Mouse (Mus musculus) gastrocnemius, postnatal 14 days (tissue): ENCODE results near the gene Pld4. TPM values are rescaled to one million over a fixed set of nuclear protein-coding genes. Genes with fewer than 3 reads are reported as not detected.

Source experiments
- DNase-seq: peaks from one replicate; pipeline ENCODE4 v3.0.0; 2021; ENCODE audit warnings: mixed read lengths
- intact Hi-C: fragments of 180-260 bp; cut with DNase I; formaldehyde crosslinking; loops from one replicate; pipeline ENCODE4 v1.15.1; 2025; ENCODE audit warnings: low total_unique reads
- total RNA-seq, 2 experiments: library from RNA; stranded (reverse); gene quantifications; 2 replicates each; pipeline ENCODE4 v1.2.3; 2021

The Pld4 gene
- total RNA-seq, 2 experiments from 2014 or later, result 3.2 to 4.1 TPM

DNA sequence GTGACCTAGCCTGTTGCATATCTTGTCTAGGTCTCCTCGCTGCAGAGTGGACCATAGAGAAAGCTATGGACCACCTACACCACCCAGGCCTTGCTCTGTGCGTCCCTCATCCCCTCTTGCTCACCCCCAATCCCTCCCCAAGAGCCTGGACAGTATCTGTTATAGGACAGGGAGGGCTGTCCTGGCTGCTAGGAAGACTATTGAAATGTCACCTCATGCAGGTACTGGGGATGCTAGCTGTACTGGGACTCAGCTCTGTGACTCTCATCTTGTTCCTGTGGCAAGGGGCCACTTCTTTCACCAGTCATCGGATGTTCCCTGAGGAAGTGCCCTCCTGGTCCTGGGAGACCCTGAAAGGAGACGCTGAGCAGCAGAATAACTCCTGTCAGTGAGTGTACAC lies 2.7 kb downstream of the Pld4 start:
- DNase-seq, result peak; percentile 2
- intact Hi-C loops, result no loop called here

DNA sequence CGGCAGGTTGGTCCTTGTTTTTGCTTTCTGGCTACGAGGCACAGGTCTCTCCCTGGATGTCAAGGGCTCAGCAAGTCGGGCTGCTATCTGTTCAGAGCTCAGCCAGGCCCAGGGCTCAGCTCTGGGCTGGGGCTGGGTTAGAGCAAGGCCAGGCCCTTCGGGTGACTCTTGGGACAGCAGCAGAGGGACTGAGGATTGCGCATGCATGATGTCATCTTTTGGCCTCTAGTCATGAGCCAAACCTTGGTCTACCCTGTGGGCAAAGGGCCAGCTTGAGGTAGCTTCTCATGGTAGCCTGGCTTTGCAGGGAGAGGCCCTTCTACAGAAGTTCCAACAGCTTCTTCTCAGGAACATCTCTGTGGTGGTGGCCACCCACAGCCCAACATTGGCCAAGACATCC lies 3.7 kb downstream of the Pld4 start:
- peak; percentile 2 for DNase-seq
- intact Hi-C loops, result no loop called here

DNA sequence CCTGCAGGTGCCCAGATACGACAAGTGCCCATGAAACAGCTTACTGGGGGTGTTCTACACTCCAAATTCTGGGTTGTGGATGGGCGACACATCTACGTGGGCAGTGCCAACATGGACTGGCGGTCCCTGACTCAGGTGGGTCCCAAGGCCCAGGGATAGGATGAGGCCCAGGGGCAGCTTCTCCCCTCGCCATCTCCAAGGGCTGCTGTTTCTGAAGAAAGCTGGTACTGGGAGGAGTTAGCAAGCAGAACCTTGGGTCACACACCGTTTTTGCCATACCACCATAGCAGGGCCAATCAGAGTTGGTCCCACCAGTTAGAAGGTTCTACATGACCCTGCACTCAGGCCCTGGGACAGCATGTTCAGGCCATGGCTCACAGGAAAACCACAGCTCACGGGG lies 4.5 kb downstream of the Pld4 start:
- peak; percentile 2 for DNase-seq
- intact Hi-C loops, result no loop called here

DNA sequence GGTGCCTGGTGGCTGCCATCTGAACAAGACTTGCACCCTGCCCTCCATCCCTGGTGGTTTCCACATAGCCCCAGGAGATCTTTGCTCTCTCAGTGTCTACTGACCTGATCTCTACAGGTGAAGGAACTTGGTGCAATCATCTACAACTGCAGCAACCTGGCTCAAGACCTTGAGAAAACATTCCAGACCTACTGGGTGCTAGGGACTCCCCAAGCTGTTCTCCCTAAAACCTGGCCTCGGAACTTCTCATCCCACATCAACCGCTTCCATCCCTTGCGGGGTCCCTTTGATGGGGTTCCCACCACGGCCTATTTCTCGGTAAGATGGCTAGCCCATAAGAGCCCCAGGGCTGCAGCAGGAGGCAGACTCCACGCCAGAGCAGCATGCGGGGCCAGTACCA lies 6.1 kb downstream of the Pld4 start:
- peak; percentile 0 for DNase-seq
- intact Hi-C loops, result no loop called here

DNA sequence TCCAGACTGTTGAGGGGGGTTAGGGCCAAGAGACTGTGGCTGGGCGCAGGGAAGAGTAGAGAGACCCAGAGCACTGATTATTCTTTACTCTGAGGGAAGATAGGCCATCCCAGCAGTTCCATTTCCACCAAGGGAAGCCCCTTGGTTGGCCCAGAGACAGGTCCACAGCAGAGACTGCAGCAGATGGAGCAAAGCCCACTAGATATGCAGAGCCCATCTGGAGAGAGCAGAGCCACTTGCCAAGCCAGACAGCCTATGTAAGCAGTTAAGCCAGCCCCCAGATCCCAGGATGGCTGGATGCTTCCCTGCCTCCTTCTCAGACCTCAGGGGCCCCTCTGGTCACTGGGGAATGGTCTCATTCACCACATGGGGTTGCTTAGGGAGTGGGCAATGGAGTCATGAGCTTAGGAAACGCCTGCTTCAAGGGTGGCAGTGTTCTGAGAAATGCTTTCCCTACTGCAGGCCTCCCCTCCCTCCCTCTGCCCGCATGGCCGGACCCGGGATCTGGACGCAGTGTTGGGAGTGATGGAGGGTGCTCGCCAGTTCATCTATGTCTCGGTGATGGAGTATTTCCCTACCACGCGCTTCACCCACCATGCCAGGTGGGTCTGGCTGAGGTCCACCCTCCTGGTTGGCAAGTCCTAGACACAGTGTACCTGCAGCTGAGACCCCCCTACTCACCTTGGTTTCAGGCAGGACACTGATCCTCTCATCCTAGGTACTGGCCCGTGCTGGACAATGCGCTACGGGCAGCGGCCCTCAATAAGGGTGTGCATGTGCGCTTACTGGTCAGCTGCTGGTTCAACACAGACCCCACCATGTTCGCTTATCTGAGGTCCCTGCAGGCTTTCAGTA lies 6.8 kb downstream of the Pld4 start:
- intact Hi-C loops, result no loop called here
- DNase-seq, result peak; percentile 3

DNA sequence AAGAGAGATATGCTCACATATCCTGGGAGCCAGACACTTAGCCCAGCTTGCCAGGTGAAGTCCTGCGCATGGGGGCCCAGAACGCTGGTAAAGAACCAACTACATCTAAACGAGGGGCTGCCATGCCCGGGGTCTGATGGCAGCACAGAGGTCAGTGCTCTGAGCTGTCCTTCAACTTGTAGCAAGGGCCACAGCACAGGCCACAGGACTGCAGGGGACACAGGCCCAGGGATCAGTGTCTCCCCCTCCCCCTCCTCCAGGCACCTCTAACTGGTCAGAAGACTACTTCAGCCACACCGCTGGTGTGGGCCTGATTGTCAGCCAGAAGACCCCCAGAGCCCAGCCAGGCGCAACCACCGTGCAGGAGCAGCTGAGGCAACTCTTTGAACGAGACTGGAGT lies 7.7 kb downstream of the Pld4 start:
- peak; percentile 2 for DNase-seq
- intact Hi-C loops, result no loop called here

DNA sequence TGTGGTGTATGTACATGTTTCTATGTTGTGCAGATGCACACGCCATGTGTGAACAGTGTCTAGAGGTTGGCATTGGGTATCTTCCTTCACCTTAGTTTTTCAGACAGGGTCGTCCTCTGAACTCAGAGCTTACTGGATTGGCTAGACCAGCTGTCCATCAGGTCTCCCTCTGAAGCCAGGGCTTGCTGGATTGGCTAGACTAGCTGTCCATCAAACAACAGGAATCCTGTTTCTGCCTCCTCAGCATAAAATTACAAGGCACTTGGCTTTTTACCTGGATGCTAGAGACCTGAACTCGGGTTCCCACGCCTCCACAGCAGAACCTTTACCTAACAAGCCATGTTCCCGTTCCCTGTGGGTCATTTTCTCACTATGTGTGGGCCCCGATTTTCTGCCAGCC lies 8.6 kb downstream of the Pld4 start:
- peak; percentile 3 for DNase-seq

DNA sequence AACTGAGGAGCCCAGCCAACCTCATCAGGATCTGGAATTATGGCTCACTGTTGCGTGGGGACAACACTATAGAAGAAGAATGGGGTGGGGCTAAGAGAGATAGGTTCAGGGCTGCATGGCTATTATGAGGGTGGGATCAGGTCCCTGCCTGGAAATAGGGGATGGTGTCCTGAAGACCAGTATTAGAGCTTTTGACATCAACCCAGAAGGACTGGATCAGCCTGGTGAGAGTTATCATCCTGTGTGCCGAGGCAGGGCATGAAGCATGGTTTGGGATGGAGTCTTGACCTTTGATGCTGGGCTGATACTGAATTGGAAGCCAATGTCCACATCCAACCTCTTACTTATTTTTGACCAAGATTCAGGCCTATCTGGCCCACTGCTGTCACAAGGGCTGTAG lies 9.3 kb downstream of the Pld4 start:
- intact Hi-C loops, result no loop called here
- no peak for DNase-seq

More for the DNA sequence above, 8.6 kb downstream of the Pld4 start:
- intact Hi-C loops, result no loop called here

DNA sequence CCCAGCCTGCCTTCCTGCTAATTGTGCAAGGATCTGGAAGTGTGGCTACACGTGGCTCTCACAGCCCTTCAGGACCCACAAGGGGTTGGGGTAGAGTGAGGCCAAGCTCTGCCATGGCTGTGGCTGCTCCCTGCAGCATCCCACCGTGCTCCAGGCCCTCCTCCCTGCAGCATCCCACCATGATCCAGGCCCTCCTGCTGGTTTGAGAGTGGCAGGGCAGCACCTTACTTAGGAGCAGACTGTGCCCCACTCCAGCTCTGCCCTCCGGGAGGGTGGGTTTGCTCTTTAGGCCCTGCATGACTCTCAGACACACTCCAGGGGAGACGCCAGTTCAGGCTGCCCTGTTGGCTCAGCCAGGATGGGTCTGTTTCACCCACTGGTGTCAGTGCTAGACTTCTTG lies 9.9 kb downstream of the Pld4 start:
- peak; percentile 2 for DNase-seq
- intact Hi-C loops, result no loop called here

DNA sequence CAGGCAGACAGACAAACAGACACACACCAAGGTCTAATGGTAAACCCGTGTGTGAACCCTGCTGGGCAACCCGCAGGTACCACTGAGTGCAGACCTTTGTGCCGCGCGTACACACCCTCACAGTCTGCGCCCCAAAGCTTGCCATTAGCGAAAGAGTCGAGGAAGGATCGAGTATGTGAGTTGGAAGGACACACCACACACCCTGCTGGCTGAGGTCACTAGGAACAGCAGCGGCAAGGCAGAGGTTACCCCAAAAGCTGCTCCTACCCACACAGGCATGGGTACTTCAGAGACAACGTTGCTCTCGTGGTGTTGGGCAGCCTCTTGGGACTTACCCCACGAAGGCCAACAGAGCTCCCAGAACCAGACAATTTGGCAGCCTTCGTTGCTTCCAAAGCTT lies 11.9 kb downstream of the Pld4 start:
- peak; percentile 1 for DNase-seq
- intact Hi-C loops, result no loop called here

DNA sequence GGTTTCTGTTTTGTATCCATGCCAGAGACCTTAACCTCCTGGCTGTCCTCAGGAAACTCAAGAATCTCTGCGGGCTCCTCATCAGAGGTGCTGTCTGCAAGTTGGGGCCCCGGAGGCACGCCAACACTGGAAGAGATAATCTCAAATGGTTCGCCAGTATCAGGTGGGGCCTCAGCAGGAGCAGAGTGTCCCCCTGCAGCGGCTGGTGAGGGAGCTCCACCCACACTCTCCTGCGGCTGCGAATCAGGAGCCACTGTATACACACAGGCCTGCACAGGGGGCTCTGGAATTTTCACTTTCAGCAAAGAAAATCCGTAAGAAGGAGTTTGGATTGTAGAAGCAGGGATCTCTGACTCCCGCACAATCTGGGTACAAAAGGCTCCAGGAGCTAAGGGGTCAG lies 12.9 kb downstream of the Pld4 start:
- intact Hi-C loops, result no loop called here
- peak; percentile 1 for DNase-seq

DNA sequence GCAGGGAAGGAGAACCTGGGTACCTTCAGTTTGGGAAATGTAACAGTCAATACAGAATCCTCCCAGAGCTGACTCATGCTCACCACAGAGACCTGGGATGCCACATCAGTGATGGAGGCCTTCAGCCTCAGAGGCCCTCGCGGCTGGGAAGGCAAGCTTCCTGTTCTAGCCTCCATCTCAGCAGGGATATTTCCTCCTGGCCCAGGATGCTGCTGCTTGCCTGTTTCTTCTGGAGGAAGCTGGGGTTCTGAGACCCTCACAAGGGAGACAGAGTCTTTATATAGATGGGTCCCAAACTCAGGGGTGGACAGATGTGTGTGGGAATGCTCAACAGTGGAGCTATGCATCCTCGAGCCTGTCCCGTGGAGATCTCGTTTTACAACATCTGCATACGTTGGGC lies 13.6 kb downstream of the Pld4 start:
- DNase-seq, result peak; percentile 1
- intact Hi-C loops, result no loop called here

DNA sequence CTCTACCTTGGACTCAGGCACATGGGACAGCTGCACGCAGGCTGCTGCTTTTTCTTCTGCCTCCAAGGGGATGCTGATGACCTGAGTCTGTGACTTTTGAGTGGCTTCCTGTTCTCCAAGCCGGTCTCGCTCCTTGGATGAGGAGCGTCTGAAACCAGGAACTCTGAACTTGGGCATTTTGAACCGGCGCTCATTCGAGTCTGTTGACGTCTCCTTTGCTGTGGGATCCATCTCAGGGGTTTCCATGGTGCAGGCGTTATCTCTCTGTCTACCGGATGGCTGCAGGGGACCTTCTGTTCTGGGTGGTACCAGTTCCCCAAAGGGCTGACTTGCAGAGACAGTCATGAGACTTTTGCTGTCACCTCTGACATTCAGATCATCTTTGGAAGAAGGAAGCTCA lies 14.0 kb downstream of the Pld4 start:
- intact Hi-C loops, result no loop called here
- peak; percentile 1 for DNase-seq

DNA sequence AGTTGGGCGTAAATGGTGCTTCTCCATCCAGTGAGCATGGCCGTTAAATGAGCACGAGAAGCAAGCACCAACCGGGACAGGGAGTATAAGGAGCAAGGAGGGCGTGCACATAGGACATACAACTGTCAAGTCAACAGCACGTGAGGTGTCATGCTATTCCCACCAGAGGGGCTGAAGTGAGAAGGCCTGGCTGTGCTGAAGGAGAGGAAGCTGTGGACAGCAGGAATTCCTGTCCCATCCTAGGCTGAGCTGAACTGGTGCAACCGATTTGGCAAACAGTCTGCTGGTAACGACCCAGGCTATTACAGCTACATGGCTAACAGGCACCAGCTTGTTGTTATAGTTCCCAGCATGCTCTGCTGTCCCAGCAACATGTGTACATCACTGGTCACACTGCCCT lies 30.6 kb downstream of the Pld4 start:
- intact Hi-C loops, result no loop called here
- no peak for DNase-seq

DNA sequence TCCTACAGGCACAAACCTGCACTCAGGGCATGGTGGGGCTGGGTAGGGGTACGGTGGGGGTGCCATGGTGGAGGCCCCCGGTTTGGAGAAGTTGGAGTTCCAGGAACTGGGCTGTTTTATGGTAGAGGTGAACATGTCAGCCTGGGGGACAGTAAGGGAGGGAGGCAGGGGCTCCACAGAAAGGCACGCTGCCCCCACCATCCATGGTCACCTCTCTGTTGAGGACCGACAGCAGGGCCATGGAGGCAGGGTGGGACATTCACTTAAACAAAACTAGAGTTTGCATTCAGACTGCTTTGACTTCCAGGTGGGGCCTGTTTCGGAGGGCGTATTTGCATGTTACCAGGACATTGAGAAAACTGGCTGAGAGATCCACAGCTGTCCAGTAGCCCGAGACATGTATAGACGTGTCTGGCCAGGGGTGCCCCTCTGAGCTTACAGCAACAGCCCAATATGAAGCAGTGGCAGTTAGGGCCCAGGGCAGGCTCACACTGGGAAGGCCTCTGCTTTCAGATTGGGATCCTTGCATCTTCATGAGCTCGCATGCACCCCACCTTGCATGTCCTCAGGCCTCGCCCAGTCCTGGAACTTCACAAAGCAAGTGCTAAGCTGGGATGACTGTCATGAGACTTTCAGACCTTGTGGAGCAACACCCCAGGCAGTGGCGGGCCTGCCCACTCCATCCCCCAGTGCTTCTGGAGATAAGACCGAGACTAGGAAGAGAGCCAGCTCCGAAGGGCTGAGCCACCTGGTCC lies 33.3 kb downstream of the Pld4 start:
- intact Hi-C loops, result no loop called here
- DNase-seq, result peak; percentile 47

DNA sequence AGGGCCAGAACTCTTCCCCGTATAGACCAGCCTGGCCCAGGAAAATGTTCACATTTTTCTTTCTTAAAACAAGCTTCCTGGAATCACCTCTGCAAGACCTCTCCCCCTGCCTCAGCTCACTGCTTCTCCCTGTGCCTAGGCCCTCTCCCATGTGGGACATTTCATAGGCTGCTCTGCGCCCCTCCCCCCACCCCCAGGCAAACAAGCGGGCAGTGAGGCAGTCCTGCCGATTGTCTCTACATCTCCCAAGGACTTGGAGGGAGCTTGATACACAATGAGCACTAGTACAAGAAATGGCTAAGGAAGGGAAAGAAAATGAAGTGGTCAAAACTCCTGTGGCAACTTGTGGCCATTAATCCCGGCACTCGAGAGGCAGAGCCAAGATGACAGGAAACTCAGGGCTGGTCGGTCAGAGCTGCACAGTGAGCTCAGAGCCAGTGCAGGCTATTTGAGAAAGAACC lies 33.9 kb downstream of the Pld4 start:
- intact Hi-C loops, result no loop called here
- DNase-seq, result no peak

DNA sequence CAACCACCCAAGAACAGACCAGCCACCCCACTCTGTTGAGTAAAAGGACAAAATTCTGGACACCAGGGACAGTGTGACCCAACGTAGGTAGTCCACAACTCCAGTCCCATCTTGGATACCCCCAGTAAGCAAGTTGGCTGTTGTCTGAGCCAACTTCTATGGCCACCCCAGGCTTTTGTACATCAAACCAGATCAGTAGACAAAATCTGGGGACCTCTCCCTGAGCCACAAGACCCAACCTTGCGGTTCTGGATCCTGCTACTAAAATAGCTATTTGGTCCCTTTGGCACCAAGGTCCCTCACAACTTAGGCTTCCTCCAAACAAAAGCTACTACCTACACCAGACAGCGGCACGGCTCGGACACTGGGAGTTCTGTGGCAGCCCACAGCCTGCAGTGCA lies 34.5 kb downstream of the Pld4 start:
- intact Hi-C loops, result no loop called here
- no peak for DNase-seq

DNA sequence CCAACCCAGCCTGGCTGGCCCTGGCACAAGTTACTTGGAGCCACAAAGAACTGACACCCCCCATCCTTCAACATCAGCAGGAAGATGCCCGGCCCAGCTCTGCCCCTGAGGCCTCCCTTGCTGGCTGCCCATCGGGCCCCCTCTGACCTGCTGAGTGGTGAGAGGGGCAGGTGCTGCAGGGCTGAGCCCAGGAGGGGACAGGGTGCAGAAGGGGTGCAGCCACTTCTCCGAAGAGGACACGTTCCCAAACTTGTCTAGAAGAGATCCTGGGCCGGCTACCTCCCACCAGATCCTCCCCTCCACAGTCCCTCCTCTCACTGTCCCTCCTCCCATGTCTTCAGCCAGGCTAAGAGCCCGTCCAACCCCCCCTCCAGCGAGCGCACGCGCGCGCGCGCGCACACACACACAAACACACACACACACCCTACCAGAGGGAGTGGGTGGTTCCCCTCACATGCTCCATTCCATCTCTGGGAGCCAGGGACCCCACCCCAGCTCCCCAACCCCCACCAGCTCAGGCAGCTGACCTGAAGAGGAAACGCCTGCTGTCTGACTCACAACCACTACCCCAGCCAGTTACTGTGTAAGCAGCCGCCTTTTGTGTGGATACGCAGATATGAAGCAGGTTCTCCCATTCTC lies 35.1 kb downstream of the Pld4 start:
- peak; percentile 71 for DNase-seq
- intact Hi-C loops, result no loop called here

DNA sequence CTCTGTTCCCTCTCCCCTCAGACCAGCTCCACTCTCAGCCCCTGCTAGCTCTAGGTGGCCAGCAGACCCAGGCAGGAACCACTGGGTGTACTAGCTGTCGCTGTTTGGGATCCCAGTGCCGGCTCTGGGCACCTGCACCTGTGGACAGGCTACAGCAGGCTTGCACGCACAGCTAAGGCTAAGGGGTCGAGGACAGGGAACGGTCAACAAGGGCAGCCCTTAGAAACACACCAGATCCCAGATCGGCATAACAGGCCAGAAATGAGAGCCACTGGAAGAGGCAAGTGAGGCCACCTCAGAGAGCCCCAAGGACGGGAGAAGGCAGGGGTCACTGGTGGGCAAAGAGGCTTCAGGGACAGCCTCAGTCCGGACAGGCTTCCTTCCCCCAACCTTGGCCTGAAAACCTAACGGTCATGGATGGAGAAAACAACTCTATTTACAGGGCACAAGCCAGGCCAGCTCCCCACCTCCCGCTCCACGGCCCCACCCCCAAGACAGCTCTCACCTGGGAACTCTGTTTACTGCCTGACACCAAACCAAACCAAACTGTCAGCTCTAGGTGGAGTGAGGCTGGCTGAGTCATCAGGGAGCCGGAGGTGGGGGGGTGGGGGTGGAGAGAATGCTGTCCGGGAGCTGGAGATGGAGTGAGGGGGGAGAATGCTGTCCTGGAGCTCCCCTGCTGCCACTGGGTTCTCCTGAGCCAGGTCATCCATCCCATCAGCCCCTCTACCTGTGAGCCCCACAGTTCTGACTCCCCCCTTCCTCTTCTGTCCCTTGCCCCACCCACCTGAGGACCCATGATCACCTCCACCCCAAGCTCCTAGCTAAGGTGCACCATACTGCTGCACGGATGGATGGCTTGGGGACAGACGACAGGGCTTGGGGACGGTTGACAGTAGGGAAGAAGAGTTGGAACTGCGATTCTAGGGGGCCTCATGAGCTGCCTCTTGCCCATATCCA lies 36.4 kb downstream of the Pld4 start:
- intact Hi-C loops, result no loop called here
- no peak for DNase-seq
